Mouse (Mus musculus) adipocyte (in vitro differentiated cells): ENCODE measurements around the gene Hist1h2bm.

Source experiments
- DNase-seq: peaks from one replicate; pipeline ENCODE4 v3.0.0-alpha.2; 2016; ENCODE audit warnings: low spot score

Hist1h2bm gene

GRCm38 (mm10) chr13:21721757-21722372, at the start of gene Hist1h2bm:
Hist1h2bm (plus strand) TSS chr13:21722044.
- peak; percentile 89 for DNase-seq

- DNase-seq = no peak
Measured at GRCm38 (mm10) chr13:21677305-21677704, 44.5 kb upstream of the Hist1h2bm start, which contains the start of gene Olfr1360. Olfr1360 (minus strand) TSS chr13:21677405.

- no peak for DNase-seq
Measured at GRCm38 (mm10) chr13:21697811-21698210, 24.0 kb upstream of the Hist1h2bm start, which contains the start of gene Olfr1359. Olfr1359 (plus strand) TSS chr13:21698111.

DNA sequence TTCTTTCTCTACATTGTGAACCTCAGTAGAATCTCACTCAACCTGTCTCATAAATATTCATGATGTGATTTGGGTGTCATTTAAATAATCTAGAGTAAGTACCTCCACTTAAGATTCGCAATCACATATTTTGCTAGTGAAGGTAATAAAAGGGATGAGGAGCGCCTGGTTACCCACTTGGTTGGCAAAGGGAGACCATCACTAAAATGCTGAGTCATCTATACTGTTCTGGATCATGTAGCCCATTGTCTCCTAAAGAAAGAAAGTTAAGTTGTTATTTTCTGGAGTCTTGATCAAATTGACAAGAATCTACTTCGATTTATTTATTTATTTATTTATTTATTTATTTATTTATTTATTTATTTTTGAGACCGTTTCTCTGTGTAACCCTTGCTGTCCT, 15.2 kb upstream of the Hist1h2bm start:
- no peak for DNase-seq

GRCm38 (mm10) chr13:21710031-21710711, 11.7 kb upstream of the Hist1h2bm start:
- peak; percentile 91 for DNase-seq

- DNase-seq = peak; percentile 80
Measured at GRCm38 (mm10) chr13:21710821-21711525, 10.9 kb upstream of the Hist1h2bm start.

- no peak for DNase-seq
Measured at GRCm38 (mm10) chr13:21711698-21712097, 10.1 kb upstream of the Hist1h2bm start.

- peak; percentile 78 for DNase-seq
Measured at GRCm38 (mm10) chr13:21714725-21715124, 7.1 kb upstream of the Hist1h2bm start.

GRCm38 (mm10) chr13:21715131-21715863, 6.5 kb upstream of the Hist1h2bm start:
- peak; percentile 37 for DNase-seq

GRCm38 (mm10) chr13:21715864-21716539, 5.8 kb upstream of the Hist1h2bm start, which contains the start of the genes Hist1h2bl and Hist1h2ai:
Hist1h2bl (minus strand) TSS chr13:21716143.
Hist1h2ai (plus strand) TSS chr13:21716422.
- peak; percentile 92 for DNase-seq

- peak; percentile 40 for DNase-seq
Measured at GRCm38 (mm10) chr13:21716540-21717391, 5.1 kb upstream of the Hist1h2bm start.

DNA sequence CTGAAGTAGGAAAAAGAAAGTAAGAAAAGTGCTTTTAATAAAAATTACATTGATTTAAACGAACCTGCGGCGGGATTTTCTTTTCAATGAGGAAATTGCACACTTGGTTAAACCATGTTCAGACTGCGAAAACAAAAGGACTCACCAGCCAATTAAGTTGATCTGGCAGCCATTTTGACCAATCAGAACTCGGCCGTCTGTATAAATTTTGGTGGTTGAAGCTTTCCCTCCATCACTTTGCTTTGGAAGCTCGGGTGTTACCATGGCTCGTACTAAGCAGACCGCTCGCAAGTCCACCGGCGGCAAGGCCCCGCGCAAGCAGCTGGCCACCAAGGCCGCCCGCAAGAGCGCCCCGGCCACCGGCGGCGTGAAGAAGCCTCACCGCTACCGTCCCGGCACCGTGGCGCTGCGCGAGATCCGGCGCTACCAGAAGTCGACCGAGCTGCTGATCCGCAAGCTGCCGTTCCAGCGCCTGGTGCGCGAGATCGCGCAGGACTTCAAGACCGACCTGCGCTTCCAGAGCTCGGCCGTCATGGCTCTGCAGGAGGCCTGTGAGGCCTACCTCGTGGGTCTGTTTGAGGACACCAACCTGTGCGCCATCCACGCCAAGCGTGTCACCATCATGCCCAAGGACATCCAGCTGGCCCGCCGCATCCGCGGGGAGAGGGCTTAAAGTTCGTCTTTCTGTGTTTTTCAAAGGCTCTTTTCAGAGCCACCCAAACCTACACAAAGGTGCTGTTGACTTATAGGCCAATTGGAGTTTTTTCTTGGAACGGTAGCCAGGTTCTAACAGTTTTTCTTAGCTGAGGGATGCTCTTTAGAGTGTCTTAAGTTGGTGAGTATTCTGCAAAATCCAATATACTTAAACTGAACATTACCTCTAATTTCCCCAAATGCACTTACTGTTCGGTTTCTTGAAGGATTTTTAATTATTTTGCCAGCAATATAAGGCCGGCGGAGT, 4.2 kb upstream of the Hist1h2bm start, which contains the start of gene Hist1h3h:
Gene Hist1h3h, plus strand, starts transcription at position 263 of the 961 bp plus-strand sequence.
- DNase-seq = peak; percentile 91

- no peak for DNase-seq
Measured at GRCm38 (mm10) chr13:21718381-21719080, 3.3 kb upstream of the Hist1h2bm start.

DNA sequence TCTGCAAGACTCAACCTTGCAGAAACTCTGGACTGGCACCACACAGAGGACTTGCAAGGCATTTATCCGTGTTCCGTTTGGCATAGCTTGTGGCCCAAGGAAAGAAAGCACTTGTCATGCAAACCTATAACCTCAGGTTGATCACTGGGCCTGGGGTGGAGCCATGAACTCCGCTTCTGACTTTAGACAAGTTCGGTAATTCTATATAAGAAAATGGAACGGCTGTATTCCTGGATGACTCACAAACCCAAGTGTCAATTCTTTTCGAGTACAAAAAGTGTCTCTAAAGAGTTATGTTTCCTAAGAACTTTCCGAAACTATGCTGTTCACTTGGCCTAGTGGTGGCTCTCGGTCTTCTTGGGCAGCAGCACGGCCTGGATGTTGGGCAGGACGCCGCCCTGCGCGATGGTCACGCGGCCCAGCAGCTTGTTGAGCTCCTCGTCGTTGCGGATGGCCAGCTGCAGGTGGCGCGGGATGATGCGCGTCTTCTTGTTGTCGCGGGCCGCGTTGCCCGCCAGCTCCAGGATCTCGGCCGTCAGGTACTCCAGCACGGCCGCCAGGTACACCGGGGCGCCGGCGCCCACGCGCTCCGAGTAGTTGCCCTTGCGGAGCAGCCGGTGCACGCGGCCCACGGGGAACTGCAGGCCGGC, 612 bp upstream of the Hist1h2bm start:
- DNase-seq = peak; percentile 25

- DNase-seq = peak; percentile 55
Measured at GRCm38 (mm10) chr13:21722373-21722925, 605 bp downstream of the Hist1h2bm start.

DNA sequence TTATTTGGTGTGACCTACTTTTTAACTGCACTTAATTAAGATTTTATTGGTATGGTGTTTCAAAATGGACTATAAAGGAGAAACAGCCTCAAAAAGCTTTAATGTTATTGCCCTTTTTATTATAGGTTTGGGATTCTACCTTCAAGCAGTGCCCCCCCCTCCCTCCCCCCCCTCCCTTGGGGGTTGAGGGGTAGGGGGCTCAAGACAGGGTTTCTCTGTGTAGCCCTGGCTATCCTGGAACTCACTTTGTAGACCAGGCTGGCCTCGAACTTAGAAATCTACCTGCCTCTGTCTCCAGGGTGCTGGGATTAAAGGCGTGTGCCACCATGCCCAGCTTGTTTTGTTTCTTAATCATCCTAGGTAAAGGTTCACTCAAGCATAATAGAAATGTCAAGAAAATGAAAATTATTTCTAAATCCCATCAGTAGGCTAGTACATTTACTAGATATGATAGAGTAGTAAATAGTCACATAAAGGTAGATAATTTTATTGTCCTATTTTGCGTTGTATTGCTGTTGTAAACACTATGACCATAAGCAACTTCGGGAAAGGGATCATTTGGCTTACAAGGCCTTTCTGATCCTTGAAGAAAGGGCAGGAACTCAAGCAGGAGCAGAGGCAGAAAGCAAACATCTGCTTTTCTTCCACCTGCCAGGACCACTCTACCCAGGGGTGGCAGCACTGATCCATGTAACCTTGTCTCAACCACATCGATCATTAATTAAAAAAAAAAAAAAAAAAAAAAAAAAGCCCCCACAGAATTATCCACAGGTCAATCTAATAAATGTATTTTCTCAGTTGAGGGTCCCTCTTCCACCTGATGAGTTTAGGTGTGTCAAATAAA, 1.4 kb downstream of the Hist1h2bm start:
- DNase-seq = no peak
